Mouse (Mus musculus): Measurements from ENCODE around the gene Mzt1.

GRCm38 (mm10) chr14:98992482-98992881 lies 53.5 kb downstream of the Mzt1 start:
- TF ChIP-seq EP300 (IDR thresholded peaks at IDR 0.05; ENCODE audit: low read depth) (no peak), CTCF (IDR thresholded peaks at IDR 0.05; ENCODE audit: low read depth) (no peak)

Data from liver, embryonic 14.5 days (tissue).